Comparison of ENCODE assay signal across 9 mouse cellular contexts in genomic region chr10:120938077-120938903, GRCm38 (mm10). TPM values are rescaled to one million over a fixed set of nuclear protein-coding genes. Genes with fewer than 3 reads are reported as not detected.
DNase-seq lines count a peak whose midpoint lies in the region; ATAC-seq and TF ChIP-seq lines count a peak whose summit lies in the region.
"Had no signal": no experiment of that assay in that cellular context is flagged by ENCODE, and none has a peak within 500 bp of the region (broad histone marks: within the 10 kb centered on the region; RNA-seq: fewer than 3 reads in every experiment).

No protein-coding gene starts in this region.

- DNase-seq in gastrocnemius, postnatal 10 days = peak; percentile 36
- no peak for DNase-seq in gastrocnemius, postnatal 4 days (ENCODE audit: low spot score in 2 of 2)
- peak; percentile 52 for DNase-seq in ES-E14 (ENCODE audit: low read depth, low spot score)
- DNase-seq in cerebellum, adult 2 months = peak; percentile 43 to 63
- DNase-seq in kidney, postnatal 10 days = peak; percentile 78
- DNase-seq in liver, embryonic 14.5 days (ENCODE audit: low read depth in 3 of 3, low spot score in 3 of 3) = no peak
- DNase-seq in right cerebral cortex, postnatal 25 days = peak; percentile 44
- DNase-seq: liver, embryonic 13.5 days had no signal

- no peak for TF ChIP-seq EP300 in liver, embryonic 14.5 days (IDR thresholded peaks at IDR 0.05; ENCODE audit: low read depth)

- H3K4me3 ChIP-seq in ES-E14 (ENCODE audit: insufficient read depth in 1 of 2, low read depth in 1 of 2, low read length in 2 of 2, poor library complexity in 1 of 2, severe bottlenecking in 1 of 2) = no peak overlapping the region; a peak in 1 of 4 replicates
- no peak overlapping the region for H3K4me3 ChIP-seq in cerebellum, adult 2 months (replicated peaks; ENCODE audit: insufficient read depth, low read depth, low read length)
- H3K4me3 ChIP-seq in liver, embryonic 14.5 days (ENCODE audit: insufficient read depth in 1 of 2, low read depth in 2 of 2, low read length in 2 of 2) = no peak overlapping the region
- H3K4me3 ChIP-seq: liver, embryonic 13.5 days had no signal

- H3K9me3 ChIP-seq in ES-E14 (ENCODE audit: control insufficient read depth, insufficient read depth, low read depth, low read length) = no peaks in the 10 kb centered on the region
- H3K9me3 ChIP-seq in liver, embryonic 14.5 days (ENCODE audit: control insufficient read depth, low read length) = no peaks in the 10 kb centered on the region
- H3K9me3 ChIP-seq: liver, embryonic 13.5 days had no signal

- TF ChIP-seq POLR2A in cerebellum, adult 2 months (IDR thresholded peaks at IDR 0.05; ENCODE audit: borderline replicate concordance, insufficient read depth, low read length) = no peak

- in situ Hi-C loops in ES-E14 (cut with MboI; ENCODE audit: low sequenced_read_pairs in 2 of 2, unreplicated experiment in 2 of 2) = no loop called here

- no peak overlapping the region for H3K27ac ChIP-seq in ES-E14 (ENCODE audit: insufficient read depth, low read depth, low read length, poor library complexity, severe bottlenecking)
- no peak overlapping the region for H3K27ac ChIP-seq in cerebellum, adult 2 months (ENCODE audit: insufficient read depth, low read length)
- H3K27ac ChIP-seq in liver, embryonic 14.5 days = no peak overlapping the region
- H3K27ac ChIP-seq: liver, embryonic 13.5 days had no signal

- H3K36me3 ChIP-seq in ES-E14 (ENCODE audit: control insufficient read depth, insufficient read depth, low read length, poor library complexity, severe bottlenecking) = no peaks in the 10 kb centered on the region
- H3K36me3 ChIP-seq in liver, embryonic 14.5 days (replicated peaks; ENCODE audit: control insufficient read depth, insufficient read depth, low read depth) = no peaks in the 10 kb centered on the region

- peak; percentile 69 for TF ChIP-seq CTCF in cerebellum, adult 2 months (IDR thresholded peaks at IDR 0.05; ENCODE audit: borderline replicate concordance, insufficient read depth, low read depth, low read length)
- TF ChIP-seq CTCF in liver, embryonic 14.5 days (IDR thresholded peaks at IDR 0.05; ENCODE audit: low read depth) = peak; percentile 66

- H3K27me3 ChIP-seq in cerebellum, adult 2 months (ENCODE audit: control insufficient read depth, insufficient read depth, low read length) = no peaks in the 10 kb centered on the region
- H3K27me3 ChIP-seq in liver, embryonic 14.5 days (ENCODE audit: control insufficient read depth, insufficient read depth, low read length) = no peaks in the 10 kb centered on the region
- H3K27me3 ChIP-seq: liver, embryonic 13.5 days had no signal

- H3K4me1 ChIP-seq in ES-E14 (ENCODE audit: control insufficient read depth in 2 of 2, insufficient read depth in 2 of 2, low read length in 2 of 2, poor library complexity in 1 of 2) = no peaks in the 10 kb centered on the region
- no peaks in the 10 kb centered on the region; the same call in 1 of the 2 replicates for H3K4me1 ChIP-seq in cerebellum, adult 2 months (ENCODE audit: control insufficient read depth, insufficient read depth, low read length)
- no peaks in the 10 kb centered on the region for H3K4me1 ChIP-seq in liver, embryonic 14.5 days (replicated peaks; ENCODE audit: control insufficient read depth in 2 of 2, insufficient read depth in 2 of 2, low read length in 1 of 2)

- ATAC-seq in granulocyte monocyte progenitor cell, adult 5-6 weeks (replicated peaks; ENCODE audit: poor library complexity, severe bottlenecking) = 0 out of 2 replicates have a peak, but pooled peaks have one; percentile 46
- ATAC-seq in liver, embryonic 14.5 days (ENCODE audit: insufficient read depth) = peak; percentile 55; the same call in 1 of the 2 replicates

- no peak overlapping the region; the same call in 1 of the 2 replicates for H3K9ac ChIP-seq in ES-E14 (ENCODE audit: insufficient read depth, low read depth, low read length, poor library complexity, severe bottlenecking)
- H3K9ac ChIP-seq in liver, embryonic 14.5 days (replicated peaks) = no peak overlapping the region
- H3K9ac ChIP-seq: liver, embryonic 13.5 days had no signal

- H3K4me2 ChIP-seq in liver, embryonic 14.5 days (ENCODE audit: low read depth) = no peak overlapping the region
- H3K4me2 ChIP-seq: liver, embryonic 13.5 days had no signal

- 50% methylated on average over 19 of the region's 19 CpGs for WGBS in cerebellum, adult 2 months
- WGBS in liver, embryonic 14.5 days (ENCODE audit: insufficient replicate concordance) = 50% methylated on average over 19 of the region's 19 CpGs

TF ChIP-seq in ES-E14, 5 proteins besides CTCF, POLR2A, EP300 and RAD21:
- no peak for TF ChIP-seq ZC3H11A (IDR thresholded peaks at IDR 0.05; ENCODE audit: borderline replicate concordance, low read depth, low read length)
- TF ChIP-seq ZNF384 (IDR thresholded peaks at IDR 0.05; ENCODE audit: low read depth, low read length) = no peak
- TF ChIP-seq CHD2 (IDR thresholded peaks at IDR 0.05; ENCODE audit: low read depth, low read length) = no peak
- no peak for TF ChIP-seq MAFK (IDR thresholded peaks at IDR 0.05; ENCODE audit: insufficient read depth, low read depth, low read length)
- no peak; the same call in 1 of the 2 replicates for TF ChIP-seq HCFC1 (IDR thresholded peaks at IDR 0.05; ENCODE audit: borderline replicate concordance, insufficient read depth, low read length)

RNA-seq across cellular contexts. Expression of gene Msrb3, which starts 39.4 kb away (rescaled TPM):
- total RNA-seq in gastrocnemius, postnatal 10 days (2021) = 10 to 100 TPM; 89.9 to 94.0 TPM
- 10 to 100 TPM; 65.6 to 74.8 TPM for total RNA-seq in gastrocnemius, postnatal 4 days (2021)
- 3.4 and 5.7 TPM in 2 replicates for total RNA-seq in ES-E14 (2012; rRNA removed)
- polyA plus RNA-seq in cerebellum, adult 2 months (2012; rRNA removed) = 5.2 and 6.1 TPM in 2 replicates
- total RNA-seq in granulocyte monocyte progenitor cell, adult 5-6 weeks (2014; fragmentation: Nextera tagmentation) = 0.60 and 0.84 TPM in 2 replicates
- total RNA-seq in granulocyte monocyte progenitor cell, adult 5-6 weeks (2017) = 0.36 and 0.52 TPM in 2 replicates
- polyA plus RNA-seq in liver, embryonic 14.5 days (2012; rRNA removed) = 0.98 and 1.5 TPM in 2 replicates
- 0.40 and 0.60 TPM in 2 replicates for polyA plus RNA-seq in liver, embryonic 14.5 days (2014; fragmentation: Nextera tagmentation; extraction: Ambion mirVana)

RNA-seq across cellular contexts. Expression of gene Lemd3, which starts 40.8 kb away (rescaled TPM):
- 1 to 10 TPM; 9.6 to 9.7 TPM for total RNA-seq in gastrocnemius, postnatal 10 days (2021)
- 10 to 100 TPM; 11.3 to 12.6 TPM for total RNA-seq in gastrocnemius, postnatal 4 days (2021)
- 21.0 and 23.6 TPM in 2 replicates for total RNA-seq in ES-E14 (2012; rRNA removed)
- 20.4 and 21.3 TPM in 2 replicates for polyA plus RNA-seq in cerebellum, adult 2 months (2012; rRNA removed)
- 9.6 and 12.2 TPM in 2 replicates for total RNA-seq in granulocyte monocyte progenitor cell, adult 5-6 weeks (2014; fragmentation: Nextera tagmentation)
- 16.4 and 17.5 TPM in 2 replicates for total RNA-seq in granulocyte monocyte progenitor cell, adult 5-6 weeks (2017)
- polyA plus RNA-seq in liver, embryonic 14.5 days (2012; rRNA removed) = 1.9 and 2.9 TPM in 2 replicates
- 1.6 and 1.7 TPM in 2 replicates for polyA plus RNA-seq in liver, embryonic 14.5 days (2014; fragmentation: Nextera tagmentation; extraction: Ambion mirVana)

Comparison
In these comparisons a context has a peak if more than half of its experiments do, and no peak if none do; other contexts are left out.
1. DNase-seq: peak in gastrocnemius, postnatal 10 days (single experiment), ES-E14 (single experiment), cerebellum, adult 2 months (2 of 2), kidney, postnatal 10 days (single experiment) and right cerebral cortex, postnatal 25 days (single experiment); none in gastrocnemius, postnatal 4 days (0 of 2) and liver, embryonic 14.5 days (0 of 3).